Mouse (Mus musculus): ENCODE measurements around the gene Cnpy4. TPM values are rescaled to one million over a fixed set of nuclear protein-coding genes. Genes with fewer than 3 reads are reported as not detected.

Cnpy4 gene
- polyA plus RNA-seq, 1 experiment from 2014 or later = 40.8 TPM

DNA sequence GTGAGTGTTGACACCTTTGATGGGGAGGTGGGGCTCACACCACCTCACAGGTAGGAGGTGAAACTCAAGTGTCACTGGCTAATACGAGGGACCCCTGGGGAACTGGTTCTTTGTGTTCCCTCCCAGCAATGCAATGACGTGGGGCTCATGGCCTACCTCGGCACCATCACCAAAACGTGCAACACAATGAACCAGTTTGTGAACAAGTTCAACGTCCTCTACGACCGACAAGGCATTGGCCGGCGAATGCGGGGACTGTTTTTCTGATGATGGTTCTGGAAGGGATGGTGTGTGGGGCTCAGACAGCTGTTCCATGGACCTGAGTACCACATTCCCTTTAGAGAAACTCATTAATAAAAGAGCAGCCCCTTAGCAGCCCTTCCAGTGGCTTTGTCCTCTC is 23.7 kb upstream of the Cnpy4 start:
- WGBS = 62% methylated on average over 10 of the region's 10 CpGs
- Histone ChIP-seq H3K27ac (ENCODE audit: low read length) (no peak overlapping the region), H3K4me1 (replicated peaks; ENCODE audit: control insufficient read depth, insufficient read depth, low read length) (peaks cover 21% of the 10 kb centered on the region), H3K9ac (replicated peaks; ENCODE audit: low read depth, low read length) (no peak overlapping the region), H3K9me3 (ENCODE audit: control insufficient read depth, low read length) (no peaks in the 10 kb centered on the region), H3K4me2 (ENCODE audit: low read length) (no peak overlapping the region), H3K27me3 (replicated peaks; ENCODE audit: control insufficient read depth, insufficient read depth, low read length) (no peaks in the 10 kb centered on the region), H3K4me3 (replicated peaks; ENCODE audit: low read length) (no peak overlapping the region), H3K36me3 (ENCODE audit: control insufficient read depth, insufficient read depth) (peaks cover 48% of the 10 kb centered on the region)
- no peak for ATAC-seq

DNA sequence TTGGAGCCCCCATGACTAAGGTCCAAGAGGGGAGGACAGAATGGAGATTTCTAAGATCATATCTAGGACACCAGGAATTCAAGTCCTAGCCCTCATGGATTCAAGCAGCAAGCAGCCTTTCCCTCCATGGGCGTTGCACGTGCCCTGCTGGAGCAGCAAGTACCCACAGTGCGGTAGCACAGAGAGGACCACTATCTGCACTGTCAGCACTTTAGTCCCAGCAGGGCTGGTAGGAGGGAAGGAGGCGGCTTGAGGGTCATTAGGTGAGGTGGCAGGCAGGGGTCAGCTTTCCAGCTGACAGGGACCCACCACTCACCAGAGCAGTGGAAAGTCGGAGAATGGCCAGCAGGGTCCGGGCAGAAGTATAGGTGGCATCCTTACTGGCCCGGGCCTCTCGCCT is 21.7 kb upstream of the Cnpy4 start:
- 82% methylated on average over 8 of the region's 8 CpGs for WGBS
- Histone ChIP-seq H3K4me1 (replicated peaks; ENCODE audit: control insufficient read depth, insufficient read depth, low read length) (peaks cover 27% of the 10 kb centered on the region), H3K27ac (ENCODE audit: low read length) (no peak overlapping the region), H3K4me2 (ENCODE audit: low read length) (no peak overlapping the region), H3K27me3 (replicated peaks; ENCODE audit: control insufficient read depth, insufficient read depth, low read length) (no peaks in the 10 kb centered on the region), H3K4me3 (replicated peaks; ENCODE audit: low read length) (no peak overlapping the region), H3K36me3 (ENCODE audit: control insufficient read depth, insufficient read depth) (peaks cover 48% of the 10 kb centered on the region), H3K9me3 (ENCODE audit: control insufficient read depth, low read length) (no peaks in the 10 kb centered on the region), H3K9ac (replicated peaks; ENCODE audit: low read depth, low read length) (no peak overlapping the region)
- ATAC-seq = no peak

DNA sequence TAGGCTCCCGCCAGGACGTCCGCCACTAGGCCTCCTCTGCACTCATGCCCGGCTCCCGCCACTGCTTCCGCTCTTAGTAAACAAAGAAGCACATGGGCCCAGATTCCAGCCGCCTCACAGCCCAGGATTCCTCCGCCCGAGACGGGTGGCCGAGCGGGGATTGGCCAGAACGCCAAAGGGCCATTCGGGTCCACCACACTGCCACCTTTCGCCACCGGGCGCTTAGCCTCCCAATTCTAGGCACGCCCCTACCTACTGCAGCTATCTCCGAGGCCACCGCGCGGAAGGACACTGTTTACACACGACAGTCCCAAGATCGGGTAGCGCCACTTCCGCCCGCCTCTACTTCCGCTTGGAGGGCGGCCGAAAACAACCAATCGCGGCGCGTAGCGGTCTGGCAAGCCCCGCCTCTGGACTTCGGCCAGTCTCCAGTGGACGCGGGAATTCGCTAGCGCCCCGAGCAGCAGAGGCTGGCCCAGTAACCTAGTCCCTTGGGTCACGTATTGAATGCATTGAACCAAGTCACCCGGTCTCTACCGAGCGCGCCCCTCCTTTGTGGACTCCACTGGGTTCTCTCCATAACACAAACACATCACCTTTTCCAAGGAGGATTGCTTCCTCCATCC is 16.2 kb upstream of the Cnpy4 start:
- peak overlapping the region; percentile 87 for H3K4me3 ChIP-seq (replicated peaks; ENCODE audit: low read length)
- ATAC-seq = peak; percentile 80
- WGBS = under 1% methylated on average over 47 of the region's 47 CpGs
- H3K9ac ChIP-seq (replicated peaks; ENCODE audit: low read depth, low read length) = peak overlapping the region; percentile 82
- H3K27me3 ChIP-seq (replicated peaks; ENCODE audit: control insufficient read depth, insufficient read depth, low read length) = no peaks in the 10 kb centered on the region
- peak overlapping the region; percentile 98 for H3K27ac ChIP-seq (ENCODE audit: low read length)
- H3K4me1 ChIP-seq (replicated peaks; ENCODE audit: control insufficient read depth, insufficient read depth, low read length) = peaks cover 26% of the 10 kb centered on the region
- peaks cover 19% of the 10 kb centered on the region; the same call in 1 of the 2 replicates for H3K36me3 ChIP-seq (ENCODE audit: control insufficient read depth, insufficient read depth)
- H3K4me2 ChIP-seq (ENCODE audit: low read length) = peak overlapping the region; percentile 84
- no peaks in the 10 kb centered on the region for H3K9me3 ChIP-seq (ENCODE audit: control insufficient read depth, low read length)

DNA sequence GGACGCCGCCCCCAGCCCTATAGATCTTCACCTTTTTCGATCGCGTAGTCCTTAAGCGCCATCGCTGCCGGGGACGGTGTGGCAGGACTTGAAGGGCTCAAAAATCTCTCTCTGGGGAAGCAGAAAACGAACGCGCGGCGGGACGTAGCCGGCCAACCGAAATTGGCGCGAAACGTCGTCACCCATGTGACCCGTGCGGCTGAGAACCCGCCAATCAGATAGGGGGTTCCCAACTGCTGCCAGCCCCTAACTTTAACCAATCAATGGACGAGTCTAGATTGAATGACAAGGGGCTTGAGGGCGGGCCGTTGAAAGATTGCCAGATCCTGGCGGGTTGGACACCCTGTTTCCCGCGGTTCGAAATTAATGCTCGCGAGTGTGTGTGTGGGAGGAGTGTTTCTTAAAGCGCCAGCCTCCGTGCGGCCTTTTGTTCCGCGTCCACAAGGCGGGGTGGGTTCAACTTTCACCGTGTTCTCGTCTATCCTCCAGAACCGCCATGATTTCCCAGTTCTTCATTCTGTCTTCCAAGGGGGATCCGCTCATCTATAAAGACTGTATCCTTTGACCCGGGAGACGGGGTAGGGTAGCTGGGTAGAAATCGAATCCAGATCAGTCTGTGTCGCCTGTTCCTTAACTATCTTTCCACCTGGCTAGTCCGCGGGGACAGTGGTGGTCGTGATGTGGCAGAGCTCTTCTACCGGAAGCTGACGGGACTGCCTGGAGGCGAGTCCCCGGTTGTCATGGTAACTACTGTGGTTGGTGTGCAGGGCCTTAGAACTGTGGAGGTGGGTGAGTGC is 15.4 kb upstream of the Cnpy4 start, which contains the start of the genes Ap4m1 and Mcm7:
Gene Ap4m1 (plus strand): TSS at position 308 of the 797 bp plus-strand sequence.
Gene Mcm7 (minus strand): TSS at position 728 of the 797 bp plus-strand sequence.
- no peaks in the 10 kb centered on the region for H3K9me3 ChIP-seq (ENCODE audit: control insufficient read depth, low read length)
- peaks cover 13% of the 10 kb centered on the region for H3K36me3 ChIP-seq (ENCODE audit: control insufficient read depth, insufficient read depth)
- peak within 1 kb of the TSS; percentile 87 for H3K4me3 ChIP-seq (replicated peaks; ENCODE audit: low read length)
- peak within 1 kb of the TSS; percentile 84 for H3K4me2 ChIP-seq (ENCODE audit: low read length)
- no peaks in the 10 kb centered on the region for H3K27me3 ChIP-seq (replicated peaks; ENCODE audit: control insufficient read depth, insufficient read depth, low read length)
- peak within 1 kb of the TSS; percentile 82 for H3K9ac ChIP-seq (replicated peaks; ENCODE audit: low read depth, low read length)
- H3K4me1 ChIP-seq (replicated peaks; ENCODE audit: control insufficient read depth, insufficient read depth, low read length) = peaks cover 26% of the 10 kb centered on the region
- peak; percentile 93 for ATAC-seq
- peak within 1 kb of the TSS; percentile 98 for H3K27ac ChIP-seq (ENCODE audit: low read length)
- 0% methylated on average over 54 of the region's 54 CpGs for WGBS

DNA sequence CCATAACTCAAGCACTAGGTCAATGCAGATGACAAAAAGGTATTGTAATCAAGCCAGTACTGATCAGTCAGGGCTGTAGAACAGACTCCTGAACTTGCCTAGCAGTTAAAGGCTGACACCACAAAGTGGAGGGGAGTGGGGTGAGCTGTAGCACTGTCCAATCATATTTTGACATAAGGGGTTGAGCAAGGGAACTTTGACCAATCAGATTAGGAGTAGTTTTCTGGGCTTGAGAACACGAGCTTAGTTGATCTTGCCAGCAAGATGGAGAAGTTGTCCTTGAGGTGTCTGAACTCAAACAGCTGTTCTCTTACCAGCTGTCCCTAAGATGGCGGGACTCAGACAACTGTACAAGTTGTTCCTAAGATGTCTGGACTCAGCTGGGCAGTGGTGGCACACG is 14.1 kb upstream of the Cnpy4 start:
- no peak for ATAC-seq
- Histone ChIP-seq H3K9ac (replicated peaks; ENCODE audit: low read depth, low read length) (no peak overlapping the region), H3K27ac (ENCODE audit: low read length) (no peak overlapping the region), H3K9me3 (ENCODE audit: control insufficient read depth, low read length) (no peaks in the 10 kb centered on the region), H3K27me3 (replicated peaks; ENCODE audit: control insufficient read depth, insufficient read depth, low read length) (no peaks in the 10 kb centered on the region), H3K36me3 (ENCODE audit: control insufficient read depth, insufficient read depth) (peaks cover 7% of the 10 kb centered on the region), H3K4me2 (ENCODE audit: low read length) (no peak overlapping the region), H3K4me1 (replicated peaks; ENCODE audit: control insufficient read depth, insufficient read depth, low read length) (peaks cover 26% of the 10 kb centered on the region), H3K4me3 (replicated peaks; ENCODE audit: low read length) (no peak overlapping the region)
- 83% methylated on average over 3 of the region's 3 CpGs for WGBS

DNA sequence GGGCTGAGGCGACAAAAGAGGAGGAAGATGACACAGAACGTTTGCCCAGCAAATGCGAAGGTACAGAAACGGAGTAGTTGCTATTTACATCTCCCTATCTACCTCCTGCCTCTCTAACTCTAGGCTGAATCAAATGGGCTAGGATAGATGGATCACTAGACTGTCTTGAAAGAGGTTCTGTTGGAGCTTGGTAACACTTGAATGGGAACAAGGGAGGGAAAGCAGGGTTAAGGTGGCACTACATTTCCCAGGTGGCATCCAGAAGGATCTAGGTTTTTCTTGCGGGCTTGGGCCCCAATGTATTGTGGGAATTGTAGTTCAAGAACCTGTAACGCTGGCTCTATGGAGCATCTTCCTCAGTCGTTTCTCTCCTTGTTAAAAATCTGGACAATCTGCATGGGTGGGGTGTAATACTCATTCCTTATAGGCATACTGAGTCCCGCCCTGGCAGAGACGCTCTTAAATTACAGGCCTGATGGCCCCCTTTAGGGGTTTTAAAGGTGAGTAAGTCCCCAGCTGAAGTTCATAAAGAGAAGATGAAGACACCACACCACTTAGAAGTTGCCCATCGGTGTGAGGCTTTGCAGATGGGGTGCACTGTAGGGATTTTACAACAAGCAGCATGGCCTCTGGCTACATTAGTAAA is 499 bp downstream of the Cnpy4 start:
- Histone ChIP-seq H3K4me3 (replicated peaks; ENCODE audit: low read length) (peak overlapping the region; percentile 68), H3K4me2 (ENCODE audit: low read length) (peak overlapping the region; percentile 90), H3K9me3 (ENCODE audit: control insufficient read depth, low read length) (no peaks in the 10 kb centered on the region), H3K27me3 (replicated peaks; ENCODE audit: control insufficient read depth, insufficient read depth, low read length) (no peaks in the 10 kb centered on the region), H3K9ac (replicated peaks; ENCODE audit: low read depth, low read length) (peak overlapping the region; percentile 84), H3K4me1 (replicated peaks; ENCODE audit: control insufficient read depth, insufficient read depth, low read length) (peaks cover 14% of the 10 kb centered on the region), H3K27ac (ENCODE audit: low read length) (peak overlapping the region; percentile 78), H3K36me3 (ENCODE audit: control insufficient read depth, insufficient read depth) (peaks cover 4% of the 10 kb centered on the region; the same call in 1 of the 2 replicates)
- under 1% methylated on average over 10 of the region's 10 CpGs for WGBS
- ATAC-seq = peak; percentile 93

DNA sequence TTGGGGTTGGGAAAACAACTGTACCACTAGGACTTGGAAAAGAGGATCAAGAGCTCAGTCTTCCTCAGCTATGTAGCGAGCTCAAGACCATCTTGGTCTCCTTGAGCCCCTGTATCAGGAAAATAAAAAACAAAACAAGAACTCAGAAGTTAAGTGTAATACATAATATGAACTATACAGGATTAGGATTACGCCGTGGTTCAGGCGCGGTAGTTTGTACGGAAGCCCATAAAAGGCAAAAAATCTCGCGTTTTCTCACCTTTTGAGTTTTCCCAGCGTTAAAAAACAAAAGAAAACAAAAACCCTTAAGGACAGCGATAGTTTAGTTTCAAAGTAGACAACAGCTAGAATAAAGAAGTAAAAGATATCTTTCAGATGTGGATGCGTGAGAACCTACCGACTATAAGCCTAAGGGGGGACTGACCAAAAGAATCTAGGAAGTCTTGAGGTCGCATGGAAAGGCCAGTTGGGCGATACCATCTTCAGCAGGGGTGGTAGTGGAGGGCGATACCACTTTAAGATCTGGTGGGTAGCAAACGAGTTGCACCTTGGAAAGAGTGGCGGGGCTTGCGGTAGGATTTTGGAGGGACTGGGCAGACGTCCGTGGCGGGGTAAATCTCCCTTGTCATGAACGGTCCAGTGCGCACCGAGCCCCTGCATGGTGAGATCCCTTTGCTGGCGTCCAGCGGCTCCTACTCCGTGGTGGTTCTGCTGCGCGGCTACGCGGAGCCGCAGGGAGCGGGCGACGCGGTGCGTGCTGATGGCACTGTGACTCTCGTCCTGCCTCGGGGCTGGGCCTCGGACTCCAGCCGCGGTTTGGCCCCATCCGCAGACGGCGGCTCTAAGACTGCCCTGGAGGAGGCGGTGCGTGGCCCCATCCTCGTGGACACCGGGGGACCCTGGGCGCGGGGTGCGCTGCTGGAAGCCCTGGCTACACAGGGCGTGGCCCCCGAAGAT is 6.8 kb downstream of the Cnpy4 start, which contains the start of gene Mblac1:
Gene Mblac1 (plus strand): TSS at position 544 of the 957 bp plus-strand sequence.
- Histone ChIP-seq H3K27ac (ENCODE audit: low read length) (peak within 1 kb of the TSS; percentile 84), H3K36me3 (ENCODE audit: control insufficient read depth, insufficient read depth) (no peaks in the 10 kb centered on the region; the same call in 1 of the 2 replicates), H3K9ac (replicated peaks; ENCODE audit: low read depth, low read length) (peak within 1 kb of the TSS; percentile 86), H3K27me3 (replicated peaks; ENCODE audit: control insufficient read depth, insufficient read depth, low read length) (no peaks in the 10 kb centered on the region), H3K4me3 (replicated peaks; ENCODE audit: low read length) (peak within 1 kb of the TSS; percentile 66), H3K4me2 (ENCODE audit: low read length) (peak within 1 kb of the TSS; percentile 80), H3K4me1 (replicated peaks; ENCODE audit: control insufficient read depth, insufficient read depth, low read length) (peaks cover 11% of the 10 kb centered on the region), H3K9me3 (ENCODE audit: control insufficient read depth, low read length) (no peaks in the 10 kb centered on the region)
- peak; percentile 82 for ATAC-seq
- WGBS = 5% methylated on average over 49 of the region's 54 CpGs

DNA sequence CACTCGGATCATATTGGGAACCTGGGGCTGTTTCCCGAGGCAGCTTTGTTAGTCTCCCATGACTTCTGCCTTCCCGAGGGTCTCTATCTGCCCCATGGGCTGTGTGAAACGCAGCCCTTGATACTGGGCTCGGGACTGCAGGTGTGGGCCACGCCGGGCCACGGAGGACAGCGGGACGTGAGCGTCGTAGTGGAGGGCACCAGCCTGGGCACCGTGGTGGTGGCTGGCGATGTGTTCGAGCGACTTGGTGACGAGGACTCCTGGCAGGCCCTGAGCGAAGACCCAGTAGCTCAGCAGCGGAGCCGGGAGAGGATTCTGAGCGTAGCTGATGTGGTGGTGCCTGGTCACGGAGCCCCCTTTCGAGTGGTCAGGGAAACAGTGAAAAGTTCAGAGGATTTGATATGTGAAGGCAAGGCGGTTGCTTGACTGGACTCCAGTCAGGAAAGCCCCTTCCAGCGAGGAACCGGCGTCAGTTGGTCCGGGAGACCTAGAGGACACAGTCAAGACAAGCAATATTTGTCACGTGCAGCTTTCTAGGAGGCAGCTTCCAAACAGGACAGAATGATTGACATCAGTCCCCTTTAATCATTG is 7.6 kb downstream of the Cnpy4 start:
- H3K36me3 ChIP-seq (ENCODE audit: control insufficient read depth, insufficient read depth) = no peaks in the 10 kb centered on the region; the same call in 1 of the 2 replicates
- under 1% methylated on average over 29 of the region's 29 CpGs for WGBS

More for the DNA sequence above, 7.6 kb downstream of the Cnpy4 start:
- Histone ChIP-seq H3K9me3 (ENCODE audit: control insufficient read depth, low read length) (no peaks in the 10 kb centered on the region), H3K27ac (ENCODE audit: low read length) (peak overlapping the region; percentile 84), H3K27me3 (replicated peaks; ENCODE audit: control insufficient read depth, insufficient read depth, low read length) (no peaks in the 10 kb centered on the region), H3K4me3 (replicated peaks; ENCODE audit: low read length) (peak overlapping the region; percentile 66), H3K9ac (replicated peaks; ENCODE audit: low read depth, low read length) (peak overlapping the region; percentile 86), H3K4me2 (ENCODE audit: low read length) (peak overlapping the region; percentile 80), H3K4me1 (replicated peaks; ENCODE audit: control insufficient read depth, insufficient read depth, low read length) (peaks cover 11% of the 10 kb centered on the region)
- peak; percentile 62 for ATAC-seq

Data from forebrain, embryonic 16.5 days (tissue).